Mouse (Mus musculus): ENCODE results near the gene Pla2g2f. TPM values are rescaled to one million over a fixed set of nuclear protein-coding genes. Genes with fewer than 3 reads are reported as not detected.

The Pla2g2f gene
- polyA plus RNA-seq (2016; fragmentation: Nextera tagmentation; extraction: Ambion mirVana) = 0.47 and 0.62 TPM in 2 replicates

DNA sequence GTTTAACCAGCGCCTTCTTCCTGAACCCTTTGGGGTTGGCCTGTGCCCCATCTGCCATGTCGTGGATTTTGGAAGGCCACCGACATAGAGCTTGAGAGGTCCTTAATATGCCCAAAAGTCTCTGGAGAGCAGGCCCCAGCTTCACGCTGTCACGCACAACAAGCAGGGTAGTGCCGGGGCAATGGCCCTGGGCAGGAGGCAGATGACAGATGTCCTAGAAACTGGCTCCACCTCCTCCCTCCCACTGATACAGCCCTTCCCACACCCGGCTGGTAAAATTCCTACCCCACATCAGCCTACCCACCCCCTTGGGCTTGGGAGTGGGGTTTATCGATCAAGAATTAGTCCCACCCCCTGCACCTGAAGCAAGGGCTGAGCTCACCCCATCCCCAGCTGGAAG is at the start of gene Pla2g2f:
Pla2g2f (minus strand) TSS at position 211 of the 400 bp plus-strand sequence.
- Histone ChIP-seq H3K4me1 (0 out of 2 replicates have a peak, but pooled peaks cover 4% of the 10 kb centered on the region), H3K36me3 (no peaks in the 10 kb centered on the region), H3K4me3 (no peak within 1 kb of the TSS), H3K27ac (replicated peaks) (no peak within 1 kb of the TSS), H3K27me3 (ENCODE audit: low read depth, poor library complexity, severe bottlenecking) (no peaks in the 10 kb centered on the region), H3K9me3 (replicated peaks) (no peaks in the 10 kb centered on the region)
- 84% methylated on average over 8 of the region's 8 CpGs for WGBS
- DNase-seq (ENCODE audit: low spot score) = no peak

DNA sequence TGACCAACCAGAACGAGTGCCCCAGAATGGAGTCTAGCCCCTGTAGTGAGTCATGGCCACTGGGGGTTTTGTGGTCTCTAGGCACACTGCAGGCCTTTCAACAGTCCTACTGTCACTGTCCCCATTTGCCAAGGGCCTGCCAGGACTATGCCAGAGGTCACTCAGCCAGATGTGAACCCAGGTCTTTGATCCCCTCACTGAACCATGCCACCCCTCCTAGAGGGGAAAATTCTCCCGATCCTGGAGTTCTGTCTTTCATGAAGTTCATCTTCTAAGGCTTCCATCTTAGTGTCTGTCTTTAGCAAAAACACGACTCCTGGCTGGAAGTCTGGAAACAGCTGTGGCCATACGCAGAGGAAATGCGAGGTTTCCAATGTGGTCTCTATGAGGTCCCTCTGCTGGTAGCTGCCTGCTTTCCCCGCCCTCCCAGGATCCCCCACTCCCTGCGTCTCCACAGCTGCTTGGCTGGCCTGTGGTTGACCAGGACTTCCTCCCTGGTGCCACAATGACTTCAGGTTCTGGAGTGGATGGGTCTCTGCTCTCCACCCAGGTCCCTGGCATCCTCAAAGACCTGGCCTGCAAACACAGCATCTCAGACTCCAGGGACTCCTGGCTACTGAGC is 49.6 kb upstream of the Pla2g2f start:
- 86% methylated on average over 7 of the region's 7 CpGs for WGBS

DNA sequence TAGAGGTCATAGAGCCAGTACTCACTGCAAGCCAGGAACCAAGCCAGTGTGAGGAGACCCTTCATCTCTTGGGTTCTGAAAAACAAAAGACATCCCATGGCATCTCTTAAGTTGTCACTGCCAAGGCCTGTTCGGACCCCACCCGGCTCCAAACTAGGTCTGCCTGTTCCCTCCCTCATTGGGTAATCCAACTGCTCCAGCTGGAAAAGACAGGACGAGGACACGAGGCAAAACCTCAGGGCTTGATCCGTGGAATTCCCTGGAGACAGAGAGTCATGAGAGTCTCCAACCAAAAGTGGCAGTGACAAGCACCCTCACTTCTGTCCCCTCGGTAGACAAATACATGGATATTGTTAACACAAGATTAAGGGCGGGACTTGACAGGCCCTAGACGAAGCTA is 48.7 kb upstream of the Pla2g2f start:
- no peak overlapping the region for H3K27ac ChIP-seq (replicated peaks)
- 0 out of 2 replicates have a peak, but pooled peaks cover 7% of the 10 kb centered on the region for H3K4me1 ChIP-seq
- no peak overlapping the region for H3K4me3 ChIP-seq
- no peaks in the 10 kb centered on the region for H3K36me3 ChIP-seq
- H3K27me3 ChIP-seq (ENCODE audit: low read depth, poor library complexity, severe bottlenecking) = no peaks in the 10 kb centered on the region
- WGBS = 86% methylated on average over 8 of the region's 8 CpGs
- no peaks in the 10 kb centered on the region for H3K9me3 ChIP-seq (replicated peaks)
- no peak for DNase-seq (ENCODE audit: low spot score)

More for the DNA sequence above, 49.6 kb upstream of the Pla2g2f start:
- no peak overlapping the region for H3K4me3 ChIP-seq
- 0 out of 2 replicates have a peak, but pooled peaks cover 7% of the 10 kb centered on the region for H3K4me1 ChIP-seq
- H3K9me3 ChIP-seq (replicated peaks) = no peaks in the 10 kb centered on the region
- DNase-seq (ENCODE audit: low spot score) = no peak
- no peak overlapping the region for H3K27ac ChIP-seq (replicated peaks)
- H3K27me3 ChIP-seq (ENCODE audit: low read depth, poor library complexity, severe bottlenecking) = no peaks in the 10 kb centered on the region
- H3K36me3 ChIP-seq = no peaks in the 10 kb centered on the region

DNA sequence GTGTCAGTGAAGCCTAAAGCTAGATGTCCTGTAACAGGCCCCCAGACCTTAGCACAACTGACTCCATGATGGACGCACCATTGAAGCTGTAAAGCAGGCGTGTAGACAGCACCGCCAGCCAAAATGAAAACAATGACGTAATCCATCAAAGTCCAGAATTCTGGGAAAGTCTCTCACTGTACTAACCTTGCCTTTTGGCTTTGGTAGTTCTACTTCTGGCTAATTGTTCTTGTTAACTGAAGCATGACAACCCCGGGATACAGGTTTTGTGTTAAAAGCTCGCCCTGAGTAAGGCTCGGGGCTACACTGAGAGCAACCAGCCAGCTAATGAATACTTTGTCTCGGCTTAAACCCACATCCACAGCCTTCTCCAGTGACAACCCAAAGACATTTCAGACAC is 47.8 kb upstream of the Pla2g2f start:
- H3K9me3 ChIP-seq (replicated peaks) = no peaks in the 10 kb centered on the region
- no peak overlapping the region for H3K4me3 ChIP-seq
- 62% methylated on average over 8 of the region's 8 CpGs for WGBS
- H3K27ac ChIP-seq (replicated peaks) = no peak overlapping the region
- H3K27me3 ChIP-seq (ENCODE audit: low read depth, poor library complexity, severe bottlenecking) = no peaks in the 10 kb centered on the region
- H3K36me3 ChIP-seq = no peaks in the 10 kb centered on the region
- DNase-seq (ENCODE audit: low spot score) = no peak
- H3K4me1 ChIP-seq = 0 out of 2 replicates have a peak, but pooled peaks cover 7% of the 10 kb centered on the region

DNA sequence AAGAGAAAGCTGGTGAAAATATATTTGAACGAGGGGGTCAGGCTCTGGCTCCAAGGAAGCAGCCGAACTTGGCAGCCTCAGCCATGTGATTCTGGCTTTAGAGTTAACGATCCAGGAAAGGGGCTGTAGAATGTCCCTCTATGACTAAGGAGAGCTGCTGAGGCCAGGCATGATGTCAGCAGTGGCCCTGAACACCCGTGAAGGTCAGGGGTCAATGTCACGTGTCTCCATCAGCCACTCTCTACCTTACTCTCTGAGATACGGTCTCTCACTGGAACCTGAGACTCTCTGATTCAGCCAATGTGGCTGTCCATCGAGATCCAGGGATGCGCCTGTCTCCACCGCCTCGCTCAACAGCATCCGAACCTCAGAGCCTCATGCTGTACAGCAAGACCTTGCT is 45.5 kb upstream of the Pla2g2f start:
- Histone ChIP-seq H3K9me3 (replicated peaks) (no peaks in the 10 kb centered on the region), H3K4me1 (0 out of 2 replicates have a peak, but pooled peaks cover 7% of the 10 kb centered on the region), H3K27me3 (ENCODE audit: low read depth, poor library complexity, severe bottlenecking) (no peaks in the 10 kb centered on the region), H3K36me3 (no peaks in the 10 kb centered on the region), H3K4me3 (no peak overlapping the region), H3K27ac (replicated peaks) (no peak overlapping the region)
- WGBS = 88% methylated on average over 11 of the region's 11 CpGs
- DNase-seq (ENCODE audit: low spot score) = no peak

DNA sequence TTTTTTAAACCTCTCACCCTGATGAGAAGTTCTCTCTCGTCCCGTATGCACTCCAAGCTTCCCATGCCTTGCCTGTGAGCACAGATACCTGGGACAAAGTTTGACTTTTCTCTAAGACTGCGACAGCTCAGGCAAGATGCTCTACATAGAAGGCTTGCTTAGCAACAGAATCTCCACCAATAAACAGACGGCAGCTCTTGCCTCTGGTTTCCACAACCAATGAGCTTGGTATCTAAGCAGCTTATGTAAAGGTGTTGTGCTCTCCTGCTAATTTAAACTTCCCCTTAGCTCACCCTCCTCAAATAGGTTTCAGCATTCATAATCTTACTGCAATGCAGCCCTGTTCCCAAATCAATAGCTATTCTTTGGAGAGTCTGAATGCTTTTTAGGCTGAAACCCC is 44.2 kb upstream of the Pla2g2f start:
- no peak overlapping the region for H3K4me3 ChIP-seq
- DNase-seq (ENCODE audit: low spot score) = no peak
- no peaks in the 10 kb centered on the region for H3K36me3 ChIP-seq
- no peak overlapping the region for H3K27ac ChIP-seq (replicated peaks)
- H3K9me3 ChIP-seq (replicated peaks) = no peaks in the 10 kb centered on the region
- no peaks in the 10 kb centered on the region for H3K27me3 ChIP-seq (ENCODE audit: low read depth, poor library complexity, severe bottlenecking)
- WGBS = 83% methylated on average over 4 of the region's 4 CpGs
- H3K4me1 ChIP-seq = peaks cover 13% of the 10 kb centered on the region; the same call in 1 of the 2 replicates

DNA sequence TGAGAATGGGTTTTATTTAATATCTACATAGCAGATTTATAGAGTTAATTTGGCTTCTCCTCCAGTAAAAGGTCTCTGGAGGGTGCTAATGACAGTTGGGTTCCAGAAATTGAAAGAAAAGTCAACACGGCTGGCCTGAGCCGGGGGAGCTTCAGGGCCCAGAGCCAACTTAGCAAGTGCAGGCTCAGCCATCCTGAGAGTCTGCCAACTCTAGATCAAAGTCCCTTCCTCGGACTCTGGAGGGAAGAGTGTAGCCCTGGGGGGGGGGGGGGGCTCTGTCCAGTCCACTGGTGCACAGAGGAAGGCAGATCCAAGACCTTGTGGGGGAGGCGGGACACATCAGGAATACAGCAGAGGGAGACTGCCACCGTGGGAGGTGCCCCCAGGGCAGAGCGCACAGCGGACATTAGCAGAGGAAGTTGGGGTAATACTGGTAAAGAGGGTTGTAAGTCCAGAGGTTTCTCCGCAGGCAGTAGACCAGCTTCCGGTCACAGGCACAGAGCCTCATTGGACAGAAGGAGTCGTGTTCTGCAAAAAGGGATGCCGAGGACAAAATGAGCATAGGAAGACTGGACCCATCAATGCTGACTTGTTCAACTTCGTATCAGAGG is 42.8 kb upstream of the Pla2g2f start:
- 85% methylated on average over 12 of the region's 12 CpGs for WGBS

DNA sequence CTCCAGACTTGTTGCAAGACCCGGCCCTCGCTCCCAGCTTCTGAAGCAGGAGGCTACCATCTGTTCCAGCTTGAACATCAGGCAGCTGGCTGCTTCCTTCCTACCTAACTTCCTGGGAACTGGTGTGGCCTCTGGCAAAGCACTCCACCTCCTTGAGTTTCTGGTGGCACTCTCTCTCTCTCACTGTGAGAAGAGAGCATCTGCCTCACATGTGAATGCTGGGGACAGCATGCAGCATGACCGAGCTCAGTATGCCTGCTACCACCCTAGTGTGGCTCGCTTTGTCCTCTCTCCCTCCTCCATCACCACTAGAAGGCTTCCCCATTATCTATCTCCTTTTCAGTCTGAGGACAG is 39.8 kb upstream of the Pla2g2f start:
- Histone ChIP-seq H3K9me3 (replicated peaks) (no peaks in the 10 kb centered on the region), H3K36me3 (no peaks in the 10 kb centered on the region), H3K4me1 (peaks cover 6% of the 10 kb centered on the region; the same call in 1 of the 2 replicates), H3K27ac (replicated peaks) (0 out of 2 replicates have a peak overlapping the region, but pooled peaks have one; percentile 17), H3K27me3 (ENCODE audit: low read depth, poor library complexity, severe bottlenecking) (no peaks in the 10 kb centered on the region), H3K4me3 (no peak overlapping the region)
- DNase-seq (ENCODE audit: low spot score) = no peak
- 79% methylated on average over 4 of the region's 4 CpGs for WGBS

More for the DNA sequence above, 42.8 kb upstream of the Pla2g2f start:
- Histone ChIP-seq H3K27ac (replicated peaks) (no peak overlapping the region), H3K4me1 (peaks cover 8% of the 10 kb centered on the region; the same call in 1 of the 2 replicates), H3K27me3 (ENCODE audit: low read depth, poor library complexity, severe bottlenecking) (no peaks in the 10 kb centered on the region), H3K36me3 (no peaks in the 10 kb centered on the region), H3K9me3 (replicated peaks) (no peaks in the 10 kb centered on the region), H3K4me3 (no peak overlapping the region)
- DNase-seq (ENCODE audit: low spot score) = no peak

DNA sequence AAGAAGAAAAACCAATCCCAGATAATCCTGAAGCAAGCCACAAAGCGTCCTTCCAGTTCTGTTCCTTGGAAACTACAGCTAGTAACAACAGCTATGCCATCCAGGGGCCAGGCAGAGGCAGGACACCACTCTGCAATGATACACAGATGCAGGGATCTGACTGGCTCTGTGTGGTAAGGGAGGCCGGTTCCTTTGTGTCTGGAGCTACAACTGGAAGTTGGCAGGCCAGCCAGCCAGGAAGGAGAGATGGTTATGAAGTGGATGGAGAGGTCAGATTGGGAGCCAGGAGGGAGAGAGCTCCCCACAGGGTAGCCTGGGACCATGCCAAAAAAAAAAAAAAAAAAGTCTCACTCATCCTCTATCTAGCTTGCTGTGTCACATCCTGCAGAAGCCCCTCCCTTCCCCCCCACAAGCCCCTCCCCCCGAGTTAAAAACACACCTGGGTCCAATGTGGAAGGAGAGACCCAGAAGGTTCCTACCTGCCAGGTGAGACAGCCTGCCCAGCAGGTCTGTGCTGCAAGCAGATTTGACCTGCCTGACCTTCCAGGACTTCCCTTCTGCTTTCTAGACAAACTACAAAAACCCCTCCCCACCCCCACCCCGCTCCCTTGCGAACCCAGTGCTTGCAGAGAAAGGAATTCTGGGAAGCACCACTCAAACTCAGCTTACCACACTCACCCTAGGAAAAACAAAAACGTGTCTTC is 39.2 kb upstream of the Pla2g2f start:
- Histone ChIP-seq H3K27me3 (ENCODE audit: low read depth, poor library complexity, severe bottlenecking) (no peaks in the 10 kb centered on the region), H3K36me3 (no peaks in the 10 kb centered on the region), H3K27ac (replicated peaks) (no peak overlapping the region), H3K9me3 (replicated peaks) (no peaks in the 10 kb centered on the region), H3K4me1 (peaks cover 6% of the 10 kb centered on the region; the same call in 1 of the 2 replicates), H3K4me3 (no peak overlapping the region)
- 56% methylated on average over 6 of the region's 6 CpGs for WGBS
- no peak for DNase-seq (ENCODE audit: low spot score)

DNA sequence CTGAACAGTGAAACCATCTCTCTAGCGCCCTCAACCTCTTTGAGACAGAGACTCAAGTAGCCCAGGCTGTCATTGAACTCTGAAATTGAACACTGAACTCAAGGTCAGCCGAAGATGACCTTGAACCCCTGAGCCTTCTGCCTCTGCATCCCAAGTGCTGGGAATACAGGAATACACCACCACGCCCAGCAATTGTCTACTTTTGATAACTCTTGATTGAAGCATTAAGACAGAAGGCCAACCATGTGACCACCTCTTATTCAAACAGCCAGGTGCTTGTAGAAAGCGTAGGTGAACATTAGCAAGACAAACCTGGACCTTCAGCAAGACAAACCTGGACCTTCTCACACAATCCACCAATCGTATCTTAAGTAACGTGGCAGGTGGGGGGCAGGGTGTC is 36.9 kb upstream of the Pla2g2f start:
- Histone ChIP-seq H3K27ac (replicated peaks) (no peak overlapping the region), H3K4me3 (no peak overlapping the region), H3K27me3 (ENCODE audit: low read depth, poor library complexity, severe bottlenecking) (no peaks in the 10 kb centered on the region), H3K4me1 (peaks cover 6% of the 10 kb centered on the region; the same call in 1 of the 2 replicates), H3K9me3 (replicated peaks) (no peaks in the 10 kb centered on the region), H3K36me3 (no peaks in the 10 kb centered on the region)
- no peak for DNase-seq (ENCODE audit: low spot score)
- 88% methylated on average over 6 of the region's 6 CpGs for WGBS

DNA sequence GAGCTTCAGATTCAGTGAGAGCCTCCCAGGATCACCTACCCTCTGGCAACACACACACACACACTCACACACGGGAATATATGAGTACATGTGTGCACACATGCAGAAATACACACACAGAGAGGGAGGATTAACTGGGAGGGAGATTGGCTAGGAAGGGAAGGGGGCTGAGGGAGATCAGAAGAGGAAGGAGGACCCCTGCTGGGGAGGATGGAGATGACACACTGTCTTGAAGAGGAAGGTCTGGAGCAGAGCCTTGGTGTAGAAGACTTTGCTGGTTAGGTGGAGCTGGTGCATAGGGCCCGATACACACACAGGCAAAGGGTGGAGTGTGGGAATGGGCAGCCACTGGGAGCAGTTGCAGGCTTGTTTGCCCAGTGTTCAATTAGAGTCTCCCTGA is 35.9 kb upstream of the Pla2g2f start:
- DNase-seq (ENCODE audit: low spot score) = peak; percentile 37
- Histone ChIP-seq H3K27ac (replicated peaks) (no peak overlapping the region), H3K36me3 (no peaks in the 10 kb centered on the region), H3K4me3 (no peak overlapping the region), H3K9me3 (replicated peaks) (no peaks in the 10 kb centered on the region), H3K27me3 (ENCODE audit: low read depth, poor library complexity, severe bottlenecking) (no peaks in the 10 kb centered on the region), H3K4me1 (peaks cover 6% of the 10 kb centered on the region; the same call in 1 of the 2 replicates)
- 74% methylated on average over 2 of the region's 2 CpGs for WGBS

DNA sequence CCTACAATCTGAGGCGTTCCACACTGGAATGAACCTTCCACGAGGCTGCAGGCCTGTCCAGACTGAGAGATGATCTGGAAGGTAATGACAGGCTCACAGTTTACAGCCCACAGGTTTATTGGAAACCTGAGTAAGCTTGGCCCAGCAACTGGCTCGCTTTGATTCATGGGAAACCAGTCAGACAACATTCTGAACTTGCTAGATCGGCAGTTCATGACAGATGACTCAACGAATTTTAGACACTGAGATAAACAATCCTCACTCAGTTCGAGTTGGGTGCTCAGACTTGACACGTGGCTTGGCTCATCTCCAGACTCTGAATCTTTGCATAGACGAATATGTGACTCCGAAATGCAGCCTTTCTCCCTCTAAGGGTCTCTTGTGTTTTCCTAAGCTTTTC is 35.2 kb upstream of the Pla2g2f start:
- no peak overlapping the region for H3K27ac ChIP-seq (replicated peaks)
- no peak for DNase-seq (ENCODE audit: low spot score)
- peaks cover 6% of the 10 kb centered on the region; the same call in 1 of the 2 replicates for H3K4me1 ChIP-seq
- no peaks in the 10 kb centered on the region for H3K9me3 ChIP-seq (replicated peaks)
- 78% methylated on average over 9 of the region's 9 CpGs for WGBS
- H3K27me3 ChIP-seq (ENCODE audit: low read depth, poor library complexity, severe bottlenecking) = no peaks in the 10 kb centered on the region
- H3K36me3 ChIP-seq = no peaks in the 10 kb centered on the region
- no peak overlapping the region for H3K4me3 ChIP-seq

DNA sequence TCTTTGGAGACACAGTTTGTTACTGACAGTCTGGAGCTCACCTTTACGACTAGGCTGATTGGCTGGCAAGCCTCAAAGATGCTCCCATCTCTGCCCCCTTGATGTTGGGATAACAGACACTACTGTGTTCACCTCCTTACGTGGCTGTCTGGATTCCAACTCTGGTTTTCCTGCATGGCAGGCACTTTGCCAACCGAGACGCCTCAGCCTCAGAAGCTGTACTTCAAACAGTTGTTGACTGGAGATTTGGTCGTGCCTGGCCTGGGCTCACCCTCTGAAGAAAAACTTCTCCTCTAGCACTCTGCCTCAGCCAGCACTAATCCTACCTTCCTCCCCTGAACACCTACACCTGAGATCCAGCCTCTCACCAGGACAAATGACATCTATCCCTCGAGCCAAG is 34.0 kb upstream of the Pla2g2f start:
- H3K4me3 ChIP-seq = no peak overlapping the region
- no peak overlapping the region for H3K27ac ChIP-seq (replicated peaks)
- WGBS = 78% methylated on average over 6 of the region's 6 CpGs
- no peaks in the 10 kb centered on the region for H3K4me1 ChIP-seq
- no peak for DNase-seq (ENCODE audit: low spot score)
- H3K9me3 ChIP-seq (replicated peaks) = no peaks in the 10 kb centered on the region
- no peaks in the 10 kb centered on the region for H3K27me3 ChIP-seq (ENCODE audit: low read depth, poor library complexity, severe bottlenecking)
- no peaks in the 10 kb centered on the region for H3K36me3 ChIP-seq

Measured in midbrain, embryonic 10.5 days (tissue).